Mouse (Mus musculus) MEL (cell line): ENCODE data around the gene Dhcr7.

Experiments used
- CTCF ChIP-seq, 3 experiments: IDR thresholded peaks in 2 of 3; conservative IDR thresholded peaks in 1 of 3; 2 replicates each; pipeline ENCODE4 v1.5.1; 2011 to 2012; ENCODE audit warnings: low read length in 3 of 3, low read depth in 2 of 3, mild to moderate bottlenecking in 2 of 3, improper control_type of control experiment in 1 of 3, inconsistent platforms in 1 of 3, mixed read lengths in 1 of 3, moderate library complexity in 1 of 3; ENCODE audit not compliant: control insufficient read depth in 1 of 3, insufficient read depth in 1 of 3, poor library complexity in 1 of 3, severe bottlenecking in 1 of 3
- POLR2A ChIP-seq, 2 experiments: IDR thresholded peaks; 2 replicates each; pipeline ENCODE4 v1.6.1; 2011 to 2012; ENCODE audit warnings: low read length in 2 of 2, mild to moderate bottlenecking in 2 of 2, control low read depth in 1 of 2, improper control_type of control experiment in 1 of 2, low read depth in 1 of 2, moderate library complexity in 1 of 2; ENCODE audit not compliant: control insufficient read depth in 1 of 2, insufficient read depth in 1 of 2, poor library complexity in 1 of 2
- RCOR1 ChIP-seq: IDR thresholded peaks from 2 replicates; pipeline ENCODE4 v1.6.1; 2012; ENCODE audit warnings: low read depth, mild to moderate bottlenecking, inconsistent platforms, low read length, improper control_type of control experiment
- TAL1 ChIP-seq: IDR thresholded peaks from 2 replicates; pipeline ENCODE4 v1.6.1; 2012; ENCODE audit warnings: mild to moderate bottlenecking, inconsistent platforms, low read length, moderate library complexity, mixed read lengths
- USF1 ChIP-seq: IDR thresholded peaks from 2 replicates; pipeline ENCODE4 v1.6.1; 2014; ENCODE audit warnings: low read depth, mild to moderate bottlenecking, inconsistent platforms, low read length, improper control_type of control experiment, moderate library complexity

- TF ChIP-seq CTCF (IDR thresholded peaks at IDR 0.05 in 2 of 3, conservative IDR thresholded peaks at IDR 0.05 in 1 of 3; ENCODE audit: control insufficient read depth in 1 of 3, insufficient read depth in 1 of 3, low read depth in 2 of 3, low read length in 3 of 3, poor library complexity in 1 of 3, severe bottlenecking in 1 of 3) (no peak), POLR2A (IDR thresholded peaks at IDR 0.05; ENCODE audit: control insufficient read depth in 1 of 2, insufficient read depth in 1 of 2, low read depth in 1 of 2, low read length in 2 of 2, poor library complexity in 1 of 2) (no peak), RCOR1 (peak; percentile 57; the same call in 1 of the 2 replicates), TAL1 (peak; percentile 66), USF1 (no peak)
Measured at GRCm38 (mm10) chr7:143848127-143848767, 25.3 kb downstream of the Dhcr7 start.
